Mouse (Mus musculus) limb, embryonic 12.5 days (tissue): Measurements from ENCODE around the gene Sh3bp2. TPM values are rescaled to one million over a fixed set of nuclear protein-coding genes. Genes with fewer than 3 reads are reported as not detected.

Experiments
- microRNA-seq: library from miRNA; unstranded; fragments of <30 nt; microRNA quantifications from one replicate; pipeline ENCODE4, GENCODE M21; 2017
- polyA plus RNA-seq: library from polyadenylated mRNA; unstranded; fragments of >200 nt; fragmentation: Nextera tagmentation; extraction: Ambion mirVana; gene quantifications from 2 replicates; pipeline ENCODE4 v1.2.1, GENCODE M21; 2016

The Sh3bp2 gene
- polyA plus RNA-seq, 1 experiment from 2014 or later, result 12.0 TPM

Small RNA genes within 50 kb of the gene (microRNA-seq; reads per million reads assigned to microRNA genes)
- 2.1 reads per million for gene Mir7036b

Other genes with a start within 250 kb of the Sh3bp2 start
- 1.4 and 2.0 TPM in 2 replicates for gene Zfyve28, start 237.4 kb upstream of the Sh3bp2 start, polyA plus RNA-seq
- not detected in 2 replicates for gene Cfap99, start 237.2 kb upstream of the Sh3bp2 start, polyA plus RNA-seq
- 181 TPM in 2 replicates for gene Rnf4, start 189.5 kb upstream of the Sh3bp2 start, polyA plus RNA-seq
- gene Fam193a, start 155.9 kb upstream of the Sh3bp2 start, polyA plus RNA-seq, result 13.7 and 19.8 TPM in 2 replicates
- 9.6 and 10.8 TPM in 2 replicates for gene Tnip2, start 11.8 kb upstream of the Sh3bp2 start, polyA plus RNA-seq
- 173 and 189 TPM in 2 replicates for gene Add1, start 47.8 kb downstream of the Sh3bp2 start, polyA plus RNA-seq
- 107 and 120 TPM in 2 replicates for gene Mfsd10, start 111.4 kb downstream of the Sh3bp2 start, polyA plus RNA-seq
- 30.9 and 32.7 TPM in 2 replicates for gene Nop14, start 134.3 kb downstream of the Sh3bp2 start, polyA plus RNA-seq
- gene Grk4, start 134.5 kb downstream of the Sh3bp2 start, polyA plus RNA-seq, result 4.0 and 4.3 TPM in 2 replicates
- gene Htt, start 235.9 kb downstream of the Sh3bp2 start, polyA plus RNA-seq, result 18.2 and 18.5 TPM in 2 replicates